Mouse (Mus musculus): ENCODE measurements around the gene Mindy4b-ps. TPM values are rescaled to one million over a fixed set of nuclear protein-coding genes. Genes with fewer than 3 reads are reported as not detected.

The Mindy4b-ps gene
- polyA plus RNA-seq, 1 experiment = 2.4 TPM

DNA sequence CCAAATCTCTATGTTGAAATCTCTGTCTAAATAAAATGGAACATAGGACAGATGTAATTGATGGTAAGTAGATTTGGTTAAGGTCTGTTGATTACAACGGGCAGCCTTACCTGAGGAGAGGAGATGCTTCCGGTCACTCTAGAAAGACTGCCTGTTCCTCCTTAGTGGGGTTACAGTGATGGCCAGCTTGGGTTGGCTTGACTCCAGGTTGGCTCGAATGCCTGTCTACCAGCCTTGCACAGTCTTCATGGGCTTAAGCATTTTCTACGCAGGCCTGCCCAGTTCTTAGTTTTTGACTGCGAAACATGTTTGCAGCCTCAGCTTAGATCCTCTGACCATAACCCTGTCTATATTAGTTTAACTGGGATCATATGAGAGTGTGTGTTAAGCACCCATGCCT is 13.5 kb downstream of the Mindy4b-ps start:
- no peak overlapping the region for H3K4me3 ChIP-seq (replicated peaks; ENCODE audit: insufficient read depth, low read depth, low read length)
- TF ChIP-seq POLR2A (IDR thresholded peaks at IDR 0.05; ENCODE audit: borderline replicate concordance, insufficient read depth, low read length) (no peak), CTCF (IDR thresholded peaks at IDR 0.05; ENCODE audit: borderline replicate concordance, insufficient read depth, low read depth, low read length) (no peak)

DNA sequence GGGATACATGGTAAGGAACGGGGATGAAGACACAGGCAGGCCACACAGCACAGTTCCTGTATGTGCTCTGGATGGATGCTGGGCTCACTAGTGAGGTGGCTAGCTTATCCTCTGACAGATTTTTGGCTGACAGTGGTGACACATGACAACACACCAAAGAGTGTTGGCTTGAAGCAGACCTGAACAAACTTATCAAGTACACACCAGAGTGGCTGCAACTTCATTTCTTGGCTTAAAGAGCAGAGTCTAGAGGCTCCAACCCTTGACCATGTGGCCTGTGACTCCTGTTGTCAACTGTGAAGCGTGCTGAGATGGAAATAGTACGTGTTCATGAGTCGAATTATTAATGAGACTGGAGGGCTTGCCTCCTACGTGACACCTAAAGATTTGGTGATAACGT is 17.4 kb downstream of the Mindy4b-ps start:
- TF ChIP-seq POLR2A (IDR thresholded peaks at IDR 0.05; ENCODE audit: borderline replicate concordance, insufficient read depth, low read length) (no peak), CTCF (IDR thresholded peaks at IDR 0.05; ENCODE audit: borderline replicate concordance, insufficient read depth, low read depth, low read length) (no peak)
- 73% methylated on average over 6 of the region's 6 CpGs for WGBS

More for the DNA sequence above, 13.5 kb downstream of the Mindy4b-ps start:
- 49% methylated on average over 5 of the region's 5 CpGs for WGBS
- peak in 1 of 2 experiments; percentile 41 for DNase-seq
- H3K27me3 ChIP-seq (ENCODE audit: control insufficient read depth, insufficient read depth, low read length) = no peaks in the 10 kb centered on the region
- H3K27ac ChIP-seq (ENCODE audit: insufficient read depth, low read length) = no peak overlapping the region
- H3K4me1 ChIP-seq (ENCODE audit: control insufficient read depth, insufficient read depth, low read length) = peaks cover 8% of the 10 kb centered on the region; the same call in 1 of the 2 replicates

DNA sequence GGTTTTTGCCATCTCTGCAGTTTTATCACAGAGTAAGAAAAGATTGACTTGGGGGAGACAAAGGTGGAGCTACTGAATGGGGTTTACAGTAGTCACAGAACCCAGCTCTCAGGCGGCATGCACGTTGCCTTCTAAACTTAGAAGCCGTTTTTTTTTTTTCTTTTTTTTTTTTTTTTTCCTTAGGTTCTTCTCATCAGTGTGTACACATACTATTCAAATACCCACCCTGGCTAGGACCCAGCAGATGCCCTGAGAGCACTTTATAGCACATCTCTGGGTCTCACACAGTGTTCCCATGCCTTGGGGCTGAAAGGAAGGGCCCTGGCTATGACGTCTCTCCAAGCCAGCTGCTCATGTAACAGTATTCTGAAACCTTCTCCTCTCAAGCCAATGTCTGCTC is 23.4 kb downstream of the Mindy4b-ps start:
- Histone ChIP-seq H3K4me3 (replicated peaks; ENCODE audit: insufficient read depth, low read depth, low read length) (no peak overlapping the region), H3K27me3 (ENCODE audit: control insufficient read depth, insufficient read depth, low read length) (no peaks in the 10 kb centered on the region), H3K4me1 (ENCODE audit: control insufficient read depth, insufficient read depth, low read length) (no peaks in the 10 kb centered on the region; the same call in none of the 2 replicates), H3K27ac (ENCODE audit: insufficient read depth, low read length) (no peak overlapping the region)
- WGBS = 45% methylated on average over 4 of the region's 4 CpGs
- no peak for DNase-seq
- TF ChIP-seq CTCF (IDR thresholded peaks at IDR 0.05; ENCODE audit: borderline replicate concordance, insufficient read depth, low read depth, low read length) = no peak

More for the DNA sequence above, 17.4 kb downstream of the Mindy4b-ps start:
- Histone ChIP-seq H3K4me1 (ENCODE audit: control insufficient read depth, insufficient read depth, low read length) (no peaks in the 10 kb centered on the region; the same call in 1 of the 2 replicates), H3K27me3 (ENCODE audit: control insufficient read depth, insufficient read depth, low read length) (no peaks in the 10 kb centered on the region), H3K27ac (ENCODE audit: insufficient read depth, low read length) (no peak overlapping the region), H3K4me3 (replicated peaks; ENCODE audit: insufficient read depth, low read depth, low read length) (no peak overlapping the region)
- no peak for DNase-seq

DNA sequence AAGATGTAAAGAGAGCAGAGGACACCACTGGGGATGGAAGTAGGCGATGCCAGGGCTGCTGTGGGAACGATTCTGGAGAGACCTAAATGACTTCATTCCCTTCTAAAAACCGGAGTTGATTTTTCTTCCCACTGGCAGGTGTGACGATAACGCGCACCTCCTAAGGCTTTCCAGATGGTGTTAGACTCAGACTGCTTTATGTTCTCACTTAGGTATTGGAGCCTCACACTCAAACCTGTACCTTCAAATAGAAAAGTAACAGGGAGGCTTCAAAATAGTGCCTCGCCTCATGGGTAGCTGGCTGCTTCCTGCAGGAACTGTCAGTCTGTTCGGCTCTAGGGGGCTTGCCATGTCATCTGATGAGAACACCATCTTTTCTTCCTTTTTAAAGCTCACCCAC is 23.9 kb downstream of the Mindy4b-ps start:
- TF ChIP-seq POLR2A (IDR thresholded peaks at IDR 0.05; ENCODE audit: borderline replicate concordance, insufficient read depth, low read length) (no peak), CTCF (IDR thresholded peaks at IDR 0.05; ENCODE audit: borderline replicate concordance, insufficient read depth, low read depth, low read length) (no peak)
- DNase-seq = no peak

DNA sequence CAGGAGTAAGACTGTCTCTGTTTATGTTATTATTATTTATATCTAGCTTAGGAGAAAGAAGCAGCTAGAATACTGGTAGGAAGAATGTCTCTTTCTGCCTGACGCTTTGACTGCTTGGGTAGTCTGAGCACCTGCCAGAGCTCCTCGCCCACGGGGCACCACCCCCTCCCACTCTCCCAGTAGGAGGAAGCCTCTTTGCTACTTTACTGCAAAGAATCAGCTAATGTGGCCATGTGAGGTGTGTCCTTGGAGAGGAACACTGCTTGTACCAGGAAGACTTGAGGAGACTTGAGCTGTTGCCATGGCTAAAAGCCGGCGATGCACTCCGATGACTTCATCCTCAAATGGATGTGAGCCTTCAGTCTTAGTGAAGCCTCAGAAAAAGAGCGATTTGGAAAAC is 32.6 kb downstream of the Mindy4b-ps start:
- H3K4me1 ChIP-seq (ENCODE audit: control insufficient read depth, insufficient read depth, low read length) = peaks cover 15% of the 10 kb centered on the region
- no peak overlapping the region for H3K4me3 ChIP-seq (replicated peaks; ENCODE audit: insufficient read depth, low read depth, low read length)
- WGBS = 22% methylated on average over 7 of the region's 7 CpGs
- H3K27me3 ChIP-seq (ENCODE audit: control insufficient read depth, insufficient read depth, low read length) = no peaks in the 10 kb centered on the region
- TF ChIP-seq CTCF (IDR thresholded peaks at IDR 0.05; ENCODE audit: borderline replicate concordance, insufficient read depth, low read depth, low read length) (no peak), POLR2A (IDR thresholded peaks at IDR 0.05; ENCODE audit: borderline replicate concordance, insufficient read depth, low read length) (no peak)
- no peak overlapping the region for H3K27ac ChIP-seq (ENCODE audit: insufficient read depth, low read length)
- no peak for DNase-seq

More for the DNA sequence above, 23.9 kb downstream of the Mindy4b-ps start:
- Histone ChIP-seq H3K27ac (ENCODE audit: insufficient read depth, low read length) (no peak overlapping the region), H3K4me1 (ENCODE audit: control insufficient read depth, insufficient read depth, low read length) (no peaks in the 10 kb centered on the region; the same call in none of the 2 replicates), H3K27me3 (ENCODE audit: control insufficient read depth, insufficient read depth, low read length) (no peaks in the 10 kb centered on the region), H3K4me3 (replicated peaks; ENCODE audit: insufficient read depth, low read depth, low read length) (no peak overlapping the region)
- 40% methylated on average over 8 of the region's 8 CpGs for WGBS

DNA sequence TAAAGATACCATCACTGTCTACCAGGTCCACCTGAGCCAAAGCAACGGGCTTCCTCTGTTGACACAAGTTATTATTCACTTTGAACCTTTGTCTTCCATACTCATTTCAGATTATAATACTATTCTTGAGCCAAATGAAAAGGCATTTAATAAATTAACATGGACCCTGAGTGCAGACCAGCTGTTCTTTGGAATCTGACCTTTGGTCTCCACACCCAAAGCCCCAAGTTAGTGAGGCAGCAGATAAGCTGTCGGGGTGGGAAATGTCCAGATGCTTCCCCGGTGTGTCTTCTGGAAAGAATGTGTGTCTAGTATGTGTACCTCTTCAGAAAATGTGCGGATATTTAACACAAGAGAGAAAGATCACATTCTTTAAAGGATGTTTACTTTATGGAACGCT is 33.1 kb downstream of the Mindy4b-ps start:
- TF ChIP-seq POLR2A (IDR thresholded peaks at IDR 0.05; ENCODE audit: borderline replicate concordance, insufficient read depth, low read length) (no peak), CTCF (IDR thresholded peaks at IDR 0.05; ENCODE audit: borderline replicate concordance, insufficient read depth, low read depth, low read length) (no peak)
- Histone ChIP-seq H3K27me3 (ENCODE audit: control insufficient read depth, insufficient read depth, low read length) (no peaks in the 10 kb centered on the region), H3K4me1 (ENCODE audit: control insufficient read depth, insufficient read depth, low read length) (peaks cover 15% of the 10 kb centered on the region), H3K4me3 (replicated peaks; ENCODE audit: insufficient read depth, low read depth, low read length) (no peak overlapping the region), H3K27ac (ENCODE audit: insufficient read depth, low read length) (no peak overlapping the region)
- WGBS = 73% methylated on average over 5 of the region's 5 CpGs
- DNase-seq = no peak

DNA sequence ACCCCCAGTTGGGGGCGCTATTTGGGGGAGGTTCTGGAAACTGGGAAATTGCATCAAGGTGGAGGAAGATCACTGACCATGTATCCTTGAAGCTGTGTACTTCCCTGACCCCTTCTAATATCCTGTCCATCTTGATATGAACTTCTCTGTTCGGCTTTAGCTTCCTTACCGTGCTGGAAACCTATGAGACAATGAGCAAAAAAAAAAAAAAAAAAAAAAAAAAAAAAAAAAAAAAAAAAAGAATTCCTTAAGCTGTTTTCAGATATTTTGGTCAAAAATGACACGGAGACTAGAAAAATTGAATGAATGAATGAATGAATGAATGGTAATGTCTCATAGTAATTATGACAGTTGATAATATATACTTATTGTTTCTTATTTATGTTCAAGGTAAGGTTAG is 35.6 kb downstream of the Mindy4b-ps start:
- Histone ChIP-seq H3K4me3 (replicated peaks; ENCODE audit: insufficient read depth, low read depth, low read length) (no peak overlapping the region), H3K27ac (ENCODE audit: insufficient read depth, low read length) (no peak overlapping the region), H3K27me3 (ENCODE audit: control insufficient read depth, insufficient read depth, low read length) (no peaks in the 10 kb centered on the region), H3K4me1 (ENCODE audit: control insufficient read depth, insufficient read depth, low read length) (peaks cover 15% of the 10 kb centered on the region)
- 70% methylated on average over 4 of the region's 4 CpGs for WGBS
- TF ChIP-seq CTCF (IDR thresholded peaks at IDR 0.05; ENCODE audit: borderline replicate concordance, insufficient read depth, low read depth, low read length) = no peak
- no peak for TF ChIP-seq POLR2A (IDR thresholded peaks at IDR 0.05; ENCODE audit: borderline replicate concordance, insufficient read depth, low read length)
- DNase-seq = no peak

DNA sequence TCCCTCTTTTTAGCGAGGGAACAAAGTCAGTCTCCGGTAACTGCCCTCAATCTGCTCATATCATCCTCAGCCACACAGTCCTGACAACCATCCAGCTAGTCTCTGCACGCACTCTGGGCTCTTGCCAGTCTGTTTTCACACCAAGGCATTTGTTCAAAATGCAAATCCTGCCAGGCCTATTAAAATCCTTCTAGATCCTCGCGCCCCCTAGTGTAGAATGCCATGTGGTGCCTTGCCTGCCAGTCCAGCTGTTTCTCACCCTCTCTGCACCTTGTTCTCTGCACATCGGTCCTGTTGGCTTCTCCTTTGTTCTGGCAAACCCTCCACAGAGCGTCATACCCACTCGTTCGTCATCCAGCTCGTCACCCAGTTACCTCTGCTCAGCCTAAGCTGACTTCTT is 36.2 kb downstream of the Mindy4b-ps start:
- WGBS = 5% methylated on average over 10 of the region's 10 CpGs
- Histone ChIP-seq H3K4me1 (ENCODE audit: control insufficient read depth, insufficient read depth, low read length) (peaks cover 15% of the 10 kb centered on the region), H3K27me3 (ENCODE audit: control insufficient read depth, insufficient read depth, low read length) (no peaks in the 10 kb centered on the region), H3K4me3 (replicated peaks; ENCODE audit: insufficient read depth, low read depth, low read length) (no peak overlapping the region), H3K27ac (ENCODE audit: insufficient read depth, low read length) (no peak overlapping the region)
- DNase-seq = peak; percentile 87 to 91
- TF ChIP-seq CTCF (IDR thresholded peaks at IDR 0.05; ENCODE audit: borderline replicate concordance, insufficient read depth, low read depth, low read length) = peak; percentile 77
- no peak for TF ChIP-seq POLR2A (IDR thresholded peaks at IDR 0.05; ENCODE audit: borderline replicate concordance, insufficient read depth, low read length)
